Mouse (Mus musculus) urinary bladder, adult 2 months (tissue): ENCODE results near the gene Tecta. TPM values are rescaled to one million over a fixed set of nuclear protein-coding genes. Genes with fewer than 3 reads are reported as not detected.

Experiments
- DNase-seq: peaks from one replicate; pipeline ENCODE4 v3.0.0; 2022; ENCODE audit warnings: low spot score
- polyA plus RNA-seq: library from polyadenylated mRNA; depleted of rRNA; stranded (reverse); fragments of >200 nt; gene quantifications from 2 replicates; pipeline ENCODE4 v1.2.3, GENCODE M21; 2012; rRNA removed

Gene Tecta
- 0.03 and 0.09 TPM in 2 replicates for polyA plus RNA-seq

GRCm38 (mm10) chr9:42399829-42400228, at the start of gene Tecta:
Gene Tecta (minus strand): TSS chr9:42399929.
- DNase-seq, result no peak

GRCm38 (mm10) chr9:42449043-42449442, 49.3 kb upstream of the Tecta start:
- no peak for DNase-seq

GRCm38 (mm10) chr9:42442100-42442499, 42.4 kb upstream of the Tecta start:
- no peak for DNase-seq

- DNase-seq, result no peak
Measured at GRCm38 (mm10) chr9:42441234-42441633, 41.5 kb upstream of the Tecta start.

GRCm38 (mm10) chr9:42439446-42439845, 39.7 kb upstream of the Tecta start:
- DNase-seq, result no peak

- no peak for DNase-seq
Measured at GRCm38 (mm10) chr9:42432155-42432554, 32.4 kb upstream of the Tecta start.

GRCm38 (mm10) chr9:42431606-42432005, 31.9 kb upstream of the Tecta start:
- no peak for DNase-seq

- no peak for DNase-seq
Measured at GRCm38 (mm10) chr9:42428060-42428924, 28.6 kb upstream of the Tecta start.

GRCm38 (mm10) chr9:42426661-42427358, 27.1 kb upstream of the Tecta start:
- no peak for DNase-seq

GRCm38 (mm10) chr9:42423649-42424048, 23.9 kb upstream of the Tecta start:
- no peak for DNase-seq

GRCm38 (mm10) chr9:42419687-42420086, 20.0 kb upstream of the Tecta start:
- DNase-seq, result no peak

- no peak for DNase-seq
Measured at GRCm38 (mm10) chr9:42418786-42419185, 19.1 kb upstream of the Tecta start.

GRCm38 (mm10) chr9:42417352-42417952, 17.7 kb upstream of the Tecta start:
- no peak for DNase-seq

- DNase-seq, result no peak
Measured at GRCm38 (mm10) chr9:42415184-42415583, 15.5 kb upstream of the Tecta start.

GRCm38 (mm10) chr9:42413345-42413744, 13.6 kb upstream of the Tecta start:
- DNase-seq, result no peak

- no peak for DNase-seq
Measured at GRCm38 (mm10) chr9:42411296-42411695, 11.6 kb upstream of the Tecta start.

GRCm38 (mm10) chr9:42405736-42406135, 6.0 kb upstream of the Tecta start:
- DNase-seq, result no peak

GRCm38 (mm10) chr9:42401486-42401885, 1.8 kb upstream of the Tecta start:
- DNase-seq, result no peak

- DNase-seq, result no peak
Measured at GRCm38 (mm10) chr9:42396141-42396540, 3.6 kb downstream of the Tecta start.

GRCm38 (mm10) chr9:42394903-42395302, 4.8 kb downstream of the Tecta start:
- no peak for DNase-seq

- no peak for DNase-seq
Measured at GRCm38 (mm10) chr9:42394321-42394720, 5.4 kb downstream of the Tecta start.

- no peak for DNase-seq
Measured at GRCm38 (mm10) chr9:42392927-42393326, 6.8 kb downstream of the Tecta start.

GRCm38 (mm10) chr9:42388490-42388889, 11.2 kb downstream of the Tecta start:
- no peak for DNase-seq
